Comparison of ENCODE assay signal across 19 mouse cellular contexts in genomic region chr13:57930283-57930682, GRCm38 (mm10). TPM values are rescaled to one million over a fixed set of nuclear protein-coding genes. Genes with fewer than 3 reads are reported as not detected.
DNase-seq lines count a peak whose midpoint lies in the region; ATAC-seq lines count a peak whose summit lies in the region.
"Had no signal": no experiment of that assay in that cellular context is flagged by ENCODE, and none has a peak within 500 bp of the region (broad histone marks: within the 10 kb centered on the region; RNA-seq: fewer than 3 reads in every experiment).

No protein-coding gene starts in this region.

- no peak overlapping the region for H3K4me3 ChIP-seq in midbrain, embryonic 10.5 days
- no peak overlapping the region for H3K4me3 ChIP-seq in midbrain, embryonic 13.5 days (replicated peaks)
- no peak overlapping the region for H3K4me3 ChIP-seq in embryonic facial prominence, embryonic 10.5 days
- H3K4me3 ChIP-seq in neural tube, embryonic 11.5 days (ENCODE audit: low read depth, low read length): no peak overlapping the region
- H3K4me3 ChIP-seq: embryonic facial prominence, embryonic 15.5 days; limb, embryonic 15.5 days had no signal

- H3K27ac ChIP-seq in midbrain, embryonic 10.5 days (replicated peaks): peak overlapping the region; percentile 9
- no peak overlapping the region for H3K27ac ChIP-seq in midbrain, embryonic 13.5 days
- H3K27ac ChIP-seq in embryonic facial prominence, embryonic 10.5 days (replicated peaks): peak overlapping the region; percentile 79
- H3K27ac ChIP-seq in neural tube, embryonic 11.5 days (ENCODE audit: low read depth, low read length): no peak overlapping the region
- H3K27ac ChIP-seq: embryonic facial prominence, embryonic 15.5 days; limb, embryonic 15.5 days; stomach, postnatal 0 days had no signal

- H3K27me3 ChIP-seq in midbrain, embryonic 10.5 days (ENCODE audit: low read depth, poor library complexity, severe bottlenecking): no peaks in the 10 kb centered on the region
- H3K27me3 ChIP-seq in midbrain, embryonic 13.5 days: no peaks in the 10 kb centered on the region
- H3K27me3 ChIP-seq in embryonic facial prominence, embryonic 10.5 days (replicated peaks; ENCODE audit: low read depth, poor library complexity, severe bottlenecking): no peaks in the 10 kb centered on the region
- H3K27me3 ChIP-seq in neural tube, embryonic 11.5 days (ENCODE audit: control insufficient read depth, insufficient read depth, low read length): no peaks in the 10 kb centered on the region
- H3K27me3 ChIP-seq: embryonic facial prominence, embryonic 15.5 days; limb, embryonic 15.5 days had no signal

- H3K9ac ChIP-seq in midbrain, embryonic 13.5 days (replicated peaks): no peak overlapping the region
- H3K9ac ChIP-seq in neural tube, embryonic 11.5 days (ENCODE audit: low read length): no peak overlapping the region
- H3K9ac ChIP-seq: embryonic facial prominence, embryonic 15.5 days; limb, embryonic 15.5 days; liver, postnatal 0 days had no signal

- no peak overlapping the region for H3K4me2 ChIP-seq in midbrain, embryonic 13.5 days (replicated peaks)
- no peak overlapping the region for H3K4me2 ChIP-seq in neural tube, embryonic 11.5 days (ENCODE audit: low read depth)
- H3K4me2 ChIP-seq: embryonic facial prominence, embryonic 15.5 days; limb, embryonic 15.5 days had no signal

- peak; percentile 28 for DNase-seq in midbrain, embryonic 10.5 days (ENCODE audit: low spot score)
- DNase-seq in embryonic facial prominence, embryonic 10.5 days (ENCODE audit: low spot score): peak; percentile 68
- peak; percentile 40 for DNase-seq in forelimb bud, embryonic 11.5 days (ENCODE audit: low read depth, low spot score)
- peak; percentile 59 for DNase-seq in neural tube, embryonic 11.5 days (ENCODE audit: low spot score)
- no peak for DNase-seq in heart, postnatal 36 days
- no peak for DNase-seq in liver
- DNase-seq: cerebellum, postnatal 10 days; gastrocnemius, postnatal 14 days; kidney, adult 2 months; kidney, postnatal 36 days; layer of hippocampus, adult 9-11 months; liver, postnatal 0 days had no signal

- 36% methylated on average over 2 of the region's 2 CpGs for WGBS in midbrain, embryonic 10.5 days
- WGBS in midbrain, embryonic 13.5 days: 25% methylated on average over 2 of the region's 2 CpGs
- 39% methylated on average over 2 of the region's 2 CpGs for WGBS in embryonic facial prominence, embryonic 10.5 days
- 10% methylated on average over 2 of the region's 2 CpGs for WGBS in neural tube, embryonic 11.5 days

- no peak for ATAC-seq in midbrain, embryonic 13.5 days
- ATAC-seq in neural tube, embryonic 11.5 days (ENCODE audit: insufficient read depth, low FRiP score, low TSS enrichment): peak; percentile 86
- ATAC-seq: CD4-positive, CD25-positive, alpha-beta regulatory T cell, adult 4 months; liver, postnatal 0 days had no signal

- intact Hi-C loops in heart, postnatal 36 days (cut with DNase I): no loop called here

- peaks cover 23% of the 10 kb centered on the region for H3K4me1 ChIP-seq in midbrain, embryonic 10.5 days
- H3K4me1 ChIP-seq in midbrain, embryonic 13.5 days (replicated peaks): peaks cover 11% of the 10 kb centered on the region
- peaks cover 21% of the 10 kb centered on the region for H3K4me1 ChIP-seq in embryonic facial prominence, embryonic 10.5 days
- peaks cover 10% of the 10 kb centered on the region for H3K4me1 ChIP-seq in neural tube, embryonic 11.5 days (ENCODE audit: control insufficient read depth, insufficient read depth, low read length)
- H3K4me1 ChIP-seq: limb, embryonic 15.5 days had no signal

- H3K9me3 ChIP-seq in midbrain, embryonic 10.5 days (replicated peaks): no peaks in the 10 kb centered on the region
- H3K9me3 ChIP-seq in midbrain, embryonic 13.5 days: no peaks in the 10 kb centered on the region
- H3K9me3 ChIP-seq in embryonic facial prominence, embryonic 10.5 days: no peaks in the 10 kb centered on the region
- H3K9me3 ChIP-seq in neural tube, embryonic 11.5 days (ENCODE audit: control insufficient read depth, low read length): no peaks in the 10 kb centered on the region
- H3K9me3 ChIP-seq: embryonic facial prominence, embryonic 15.5 days; limb, embryonic 15.5 days had no signal

- H3K36me3 ChIP-seq in midbrain, embryonic 10.5 days: no peaks in the 10 kb centered on the region
- no peaks in the 10 kb centered on the region for H3K36me3 ChIP-seq in midbrain, embryonic 13.5 days
- H3K36me3 ChIP-seq in embryonic facial prominence, embryonic 10.5 days (replicated peaks): no peaks in the 10 kb centered on the region
- H3K36me3 ChIP-seq in neural tube, embryonic 11.5 days (ENCODE audit: control insufficient read depth, insufficient read depth, low read length): no peaks in the 10 kb centered on the region
- H3K36me3 ChIP-seq: embryonic facial prominence, embryonic 15.5 days; G1E; limb, embryonic 15.5 days had no signal

RNA-seq across cellular contexts. Expression of gene Spock1, which starts 22.2 kb away (rescaled TPM):
- polyA plus RNA-seq in midbrain, embryonic 10.5 days (2016; fragmentation: Nextera tagmentation; extraction: Ambion mirVana): 5.0 and 12.2 TPM in 2 replicates
- 45.1 and 50.4 TPM in 2 replicates for polyA plus RNA-seq in midbrain, embryonic 13.5 days (2015; fragmentation: Nextera tagmentation; extraction: Ambion mirVana)
- 2.9 and 4.0 TPM in 2 replicates for polyA plus RNA-seq in embryonic facial prominence, embryonic 10.5 days (2016; fragmentation: Nextera tagmentation; extraction: Ambion mirVana)
- polyA plus RNA-seq in neural tube, embryonic 11.5 days (2014; fragmentation: Nextera tagmentation; extraction: Ambion mirVana): 20.2 and 23.3 TPM in 2 replicates
- total RNA-seq in heart, postnatal 36 days (2021): under 1 TPM; 0.08 to 0.17 TPM
- total RNA-seq: megakaryocyte-erythroid progenitor cell, adult 5-6 weeks had no signal
- polyA plus RNA-seq: CD4-positive, CD25-positive, alpha-beta regulatory T cell, adult 4 months; G1E; liver, postnatal 0 days had no signal

Comparison
In these comparisons a context has a peak if more than half of its experiments do, and no peak if none do; other contexts are left out.
1. H3K27ac ChIP-seq: peak in midbrain, embryonic 10.5 days (single experiment) and embryonic facial prominence, embryonic 10.5 days (single experiment); none in midbrain, embryonic 13.5 days (single experiment) and neural tube, embryonic 11.5 days (single experiment).
2. DNase-seq: peak in midbrain, embryonic 10.5 days (single experiment), embryonic facial prominence, embryonic 10.5 days (single experiment), forelimb bud, embryonic 11.5 days (single experiment) and neural tube, embryonic 11.5 days (single experiment); none in heart, postnatal 36 days (0 of 2) and liver (single experiment).